Mouse (Mus musculus): ENCODE data around the gene Tmem26. TPM values are rescaled to one million over a fixed set of nuclear protein-coding genes. Genes with fewer than 3 reads are reported as not detected.

Tmem26 gene
- polyA plus RNA-seq (2016; fragmentation: Nextera tagmentation; extraction: Ambion mirVana): 5.1 and 5.9 TPM in 2 replicates

DNA sequence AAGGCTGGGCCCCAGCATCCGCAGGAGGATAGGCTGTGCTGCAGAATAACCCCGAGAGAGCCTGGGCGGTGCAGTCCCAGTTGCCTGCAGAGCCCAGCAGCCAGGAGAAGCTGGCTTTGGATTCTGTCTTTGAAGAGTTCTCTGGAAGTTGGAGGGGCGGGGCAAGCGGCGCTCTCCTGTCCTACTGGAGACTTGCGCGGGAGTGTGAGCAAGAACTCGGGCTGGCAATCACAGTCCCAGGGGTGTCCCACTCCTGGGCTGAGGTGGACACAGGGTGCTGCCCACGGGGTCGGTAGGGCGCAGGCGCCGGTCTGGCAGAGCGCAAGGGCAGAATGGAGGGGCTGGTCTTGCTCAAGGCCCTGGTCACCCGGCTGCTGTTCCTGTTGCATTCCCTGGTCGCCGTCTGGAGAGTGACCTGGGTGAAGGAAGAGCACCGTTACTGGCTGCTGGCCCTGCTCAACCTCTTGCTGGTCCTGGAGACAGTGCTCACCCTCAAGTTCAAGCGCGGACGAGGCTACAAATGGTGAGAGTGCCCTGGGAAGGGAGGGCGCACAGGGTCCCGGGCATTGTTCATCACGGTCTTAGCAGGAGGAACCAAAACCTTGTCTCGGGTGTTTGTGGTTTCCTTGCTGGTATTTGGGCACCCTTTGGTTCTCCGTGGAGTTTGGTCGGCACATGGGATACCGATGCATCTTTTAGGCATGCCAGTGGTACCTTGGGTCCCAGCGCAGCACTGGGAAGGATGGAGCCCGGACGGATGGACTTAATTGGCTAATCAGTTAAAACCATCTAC is at the start of gene Tmem26:
Gene Tmem26 (plus strand): TSS at position 79 of the 793 bp plus-strand sequence.
- Histone ChIP-seq H3K4me2 (replicated peaks) (peak within 1 kb of the TSS; percentile 88), H3K36me3 (no peaks in the 10 kb centered on the region), H3K4me3 (peak within 1 kb of the TSS; percentile 43), H3K27ac (no peak within 1 kb of the TSS), H3K9me3 (no peaks in the 10 kb centered on the region), H3K9ac (peak within 1 kb of the TSS; percentile 13), H3K27me3 (replicated peaks) (no peaks in the 10 kb centered on the region; the same call in 1 of the 2 replicates), H3K4me1 (peaks cover 12% of the 10 kb centered on the region)
- peak; percentile 58; the same call in 1 of the 2 replicates for ATAC-seq (ENCODE audit: low FRiP score, low read depth)
- WGBS: under 1% methylated on average over 32 of the region's 32 CpGs

DNA sequence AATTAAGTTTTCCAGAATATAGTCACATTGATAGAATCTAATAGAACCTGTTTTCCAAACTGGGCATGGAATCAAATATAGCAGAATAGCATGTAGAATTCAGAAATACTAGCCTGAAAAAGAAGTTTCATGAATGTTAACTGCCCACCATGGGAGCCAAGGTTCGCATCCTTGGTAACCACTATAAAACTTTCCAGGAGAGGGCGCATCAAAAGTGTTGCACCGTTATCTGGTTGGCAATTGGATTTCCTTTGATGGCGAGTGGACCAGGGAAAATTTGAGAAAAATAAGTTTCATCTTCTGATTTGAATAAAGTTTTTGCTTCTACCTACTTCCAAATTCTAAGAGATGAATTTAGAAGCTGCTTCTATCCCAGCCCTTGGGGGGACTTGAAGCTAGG is 44.8 kb upstream of the Tmem26 start:
- ATAC-seq (ENCODE audit: low FRiP score, low read depth): no peak

DNA sequence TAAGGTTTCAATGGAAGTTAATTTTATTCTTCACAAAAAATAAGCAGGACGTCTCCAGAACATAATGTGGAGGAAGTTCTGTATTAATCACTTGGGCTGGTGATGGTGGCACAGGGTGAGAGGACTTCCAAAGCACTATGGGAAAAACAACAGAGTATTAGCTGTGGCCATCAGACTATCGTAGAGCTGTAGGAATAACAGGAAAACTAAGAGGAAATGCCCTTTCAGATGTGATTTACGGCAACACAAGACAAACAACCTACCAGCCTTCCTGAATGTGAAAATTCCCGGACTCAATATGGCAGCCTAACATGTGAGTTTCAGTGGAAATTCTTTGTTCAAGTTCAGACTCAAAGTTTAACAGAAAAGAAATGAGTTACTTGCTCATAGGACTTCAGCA is 42.2 kb upstream of the Tmem26 start:
- 81% methylated on average over 4 of the region's 4 CpGs for WGBS

More for the DNA sequence above, 44.8 kb upstream of the Tmem26 start:
- Histone ChIP-seq H3K9me3 (no peaks in the 10 kb centered on the region), H3K4me2 (replicated peaks) (no peak overlapping the region), H3K36me3 (no peaks in the 10 kb centered on the region), H3K27ac (no peak overlapping the region), H3K4me1 (no peaks in the 10 kb centered on the region), H3K27me3 (replicated peaks) (no peaks in the 10 kb centered on the region), H3K9ac (no peak overlapping the region), H3K4me3 (no peak overlapping the region)
- WGBS: 65% methylated on average over 4 of the region's 4 CpGs

DNA sequence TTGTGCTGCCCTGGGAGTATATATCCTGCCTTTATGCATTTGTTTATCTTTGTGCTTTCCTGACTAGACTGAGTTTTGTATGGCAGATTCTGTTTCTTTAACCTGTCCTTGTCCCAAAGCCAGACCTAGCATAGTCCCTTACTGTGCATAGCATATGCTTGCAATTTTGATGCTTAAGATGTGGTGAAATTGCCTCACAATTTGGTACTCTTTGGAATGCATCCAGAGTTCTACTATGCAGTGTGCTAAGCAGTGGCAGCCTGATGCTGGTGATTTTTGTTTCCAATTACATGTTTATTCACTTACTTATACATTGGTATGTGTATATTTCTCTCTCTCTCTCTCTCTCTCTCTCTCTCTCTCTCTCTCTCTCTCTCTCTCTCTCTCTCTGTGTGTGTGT is 37.9 kb upstream of the Tmem26 start:
- Histone ChIP-seq H3K36me3 (no peaks in the 10 kb centered on the region), H3K4me2 (replicated peaks) (no peak overlapping the region), H3K27me3 (replicated peaks) (no peaks in the 10 kb centered on the region), H3K27ac (no peak overlapping the region), H3K9me3 (no peaks in the 10 kb centered on the region), H3K9ac (no peak overlapping the region), H3K4me3 (no peak overlapping the region), H3K4me1 (no peaks in the 10 kb centered on the region)
- ATAC-seq (ENCODE audit: low FRiP score, low read depth): no peak

More for the DNA sequence above, 42.2 kb upstream of the Tmem26 start:
- Histone ChIP-seq H3K36me3 (no peaks in the 10 kb centered on the region), H3K4me2 (replicated peaks) (no peak overlapping the region), H3K27me3 (replicated peaks) (no peaks in the 10 kb centered on the region), H3K9ac (no peak overlapping the region), H3K4me3 (no peak overlapping the region), H3K4me1 (no peaks in the 10 kb centered on the region), H3K9me3 (no peaks in the 10 kb centered on the region), H3K27ac (no peak overlapping the region)
- ATAC-seq (ENCODE audit: low FRiP score, low read depth): no peak

DNA sequence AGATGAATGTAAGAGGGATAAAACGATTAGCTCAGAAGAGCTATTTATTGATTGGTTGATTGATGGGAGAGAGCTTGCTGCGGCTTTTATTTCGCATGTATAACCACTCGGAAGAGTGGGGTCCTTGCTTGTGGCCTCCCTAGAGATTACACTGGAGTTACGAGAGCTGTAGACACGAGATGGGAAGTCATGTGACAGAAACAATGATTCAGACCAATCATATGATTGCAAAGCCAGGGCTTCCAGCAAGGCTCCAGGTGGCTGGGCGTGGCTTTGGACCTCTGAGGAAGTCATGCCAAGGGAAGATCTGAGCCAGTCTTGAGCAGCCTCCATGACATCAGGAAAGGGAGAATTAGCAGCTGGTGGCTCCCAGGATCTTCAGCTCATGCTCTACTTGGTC is 32.3 kb upstream of the Tmem26 start:
- no peaks in the 10 kb centered on the region for H3K36me3 ChIP-seq
- H3K9me3 ChIP-seq: no peaks in the 10 kb centered on the region
- 71% methylated on average over 7 of the region's 7 CpGs for WGBS
- no peak overlapping the region for H3K4me2 ChIP-seq (replicated peaks)
- no peak for ATAC-seq (ENCODE audit: low FRiP score, low read depth)
- no peak overlapping the region for H3K27ac ChIP-seq
- no peak overlapping the region for H3K4me3 ChIP-seq
- no peaks in the 10 kb centered on the region for H3K27me3 ChIP-seq (replicated peaks)
- H3K4me1 ChIP-seq: no peaks in the 10 kb centered on the region
- H3K9ac ChIP-seq: no peak overlapping the region

DNA sequence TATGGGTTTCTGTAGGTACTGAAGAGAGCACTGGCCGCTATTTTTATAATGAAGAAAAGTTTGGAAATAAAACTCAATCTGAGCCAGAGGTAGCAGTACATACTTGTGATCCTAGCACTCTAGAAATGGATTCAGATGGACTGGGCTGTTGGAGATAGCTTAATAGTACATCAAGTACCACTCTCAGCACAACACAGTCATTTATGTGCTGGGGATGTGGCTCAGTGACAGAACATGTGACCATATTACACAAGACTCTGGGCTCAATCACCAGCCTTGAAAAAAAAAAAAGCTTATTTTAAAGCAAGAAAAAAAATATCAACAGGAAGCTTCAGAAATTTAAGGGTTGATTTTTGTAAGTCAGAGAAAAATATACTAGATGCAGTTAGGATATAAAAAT is 31.0 kb upstream of the Tmem26 start:
- no peaks in the 10 kb centered on the region for H3K36me3 ChIP-seq
- no peak overlapping the region for H3K4me3 ChIP-seq
- no peaks in the 10 kb centered on the region for H3K4me1 ChIP-seq
- no peak overlapping the region for H3K9ac ChIP-seq
- WGBS: 97% methylated on average over 1 of the region's 1 CpGs
- H3K4me2 ChIP-seq (replicated peaks): no peak overlapping the region
- H3K27ac ChIP-seq: no peak overlapping the region
- no peak for ATAC-seq (ENCODE audit: low FRiP score, low read depth)
- H3K9me3 ChIP-seq: no peaks in the 10 kb centered on the region
- H3K27me3 ChIP-seq (replicated peaks): no peaks in the 10 kb centered on the region

DNA sequence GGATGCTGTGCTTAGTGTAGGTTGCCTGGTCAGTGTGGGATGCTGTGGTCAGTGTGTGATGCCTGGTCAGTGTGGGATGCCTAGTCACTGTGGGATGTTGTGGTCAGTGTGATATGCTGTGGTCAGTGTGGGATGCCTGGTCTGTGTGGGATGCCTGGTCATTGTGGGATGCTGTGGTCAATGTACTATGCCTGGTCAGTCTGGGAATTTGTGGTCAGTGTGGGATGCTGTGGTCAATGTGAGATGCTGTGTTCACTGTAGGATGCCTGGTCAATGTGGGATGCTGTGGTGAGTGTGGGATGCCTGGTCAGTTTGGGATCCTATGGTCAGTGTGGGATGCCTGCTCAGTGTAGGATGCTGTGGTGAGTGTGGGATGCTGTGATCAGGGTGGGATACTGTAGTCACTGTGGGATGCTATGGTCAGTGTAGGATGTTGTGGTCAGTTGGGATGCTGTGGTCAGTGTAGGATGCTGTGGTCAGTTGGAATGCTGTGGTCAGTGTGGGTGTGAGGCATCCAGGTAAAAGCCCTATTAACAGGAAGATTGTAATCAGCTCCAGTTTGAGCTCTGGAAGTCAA is 27.6 kb upstream of the Tmem26 start:
- no peak overlapping the region for H3K4me2 ChIP-seq (replicated peaks)

DNA sequence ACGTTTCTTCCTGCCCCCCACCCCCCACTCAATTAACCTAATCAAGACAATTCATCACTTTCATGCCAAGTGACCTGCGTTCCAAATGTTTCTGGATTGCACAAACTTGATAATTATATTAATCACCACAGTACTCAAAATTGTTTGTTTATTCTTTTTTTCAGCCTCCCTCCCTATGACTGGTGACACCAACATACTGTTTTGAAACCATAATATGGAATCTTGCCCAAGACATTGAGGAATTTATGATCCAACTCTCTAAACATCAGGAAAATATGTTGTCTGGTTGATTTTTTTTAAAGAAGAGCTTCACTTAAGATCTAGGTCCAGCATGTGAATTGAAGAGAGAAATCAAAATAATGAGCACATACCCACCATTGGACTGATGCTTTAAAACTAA is 19.2 kb upstream of the Tmem26 start:
- H3K27ac ChIP-seq: no peak overlapping the region
- no peak for ATAC-seq (ENCODE audit: low FRiP score, low read depth)
- H3K9me3 ChIP-seq: no peaks in the 10 kb centered on the region
- no peak overlapping the region for H3K4me3 ChIP-seq
- no peaks in the 10 kb centered on the region for H3K27me3 ChIP-seq (replicated peaks)
- WGBS: 81% methylated on average over 2 of the region's 2 CpGs
- H3K9ac ChIP-seq: no peak overlapping the region
- no peaks in the 10 kb centered on the region for H3K36me3 ChIP-seq
- H3K4me1 ChIP-seq: no peaks in the 10 kb centered on the region
- H3K4me2 ChIP-seq (replicated peaks): no peak overlapping the region

More for the DNA sequence above, 27.6 kb upstream of the Tmem26 start:
- H3K36me3 ChIP-seq: no peaks in the 10 kb centered on the region
- H3K4me1 ChIP-seq: no peaks in the 10 kb centered on the region
- no peak overlapping the region for H3K4me3 ChIP-seq
- no peaks in the 10 kb centered on the region for H3K27me3 ChIP-seq (replicated peaks)
- H3K9me3 ChIP-seq: no peaks in the 10 kb centered on the region
- ATAC-seq (ENCODE audit: low FRiP score, low read depth): no peak; the same call in 1 of the 2 replicates
- H3K27ac ChIP-seq: no peak overlapping the region
- H3K9ac ChIP-seq: no peak overlapping the region

DNA sequence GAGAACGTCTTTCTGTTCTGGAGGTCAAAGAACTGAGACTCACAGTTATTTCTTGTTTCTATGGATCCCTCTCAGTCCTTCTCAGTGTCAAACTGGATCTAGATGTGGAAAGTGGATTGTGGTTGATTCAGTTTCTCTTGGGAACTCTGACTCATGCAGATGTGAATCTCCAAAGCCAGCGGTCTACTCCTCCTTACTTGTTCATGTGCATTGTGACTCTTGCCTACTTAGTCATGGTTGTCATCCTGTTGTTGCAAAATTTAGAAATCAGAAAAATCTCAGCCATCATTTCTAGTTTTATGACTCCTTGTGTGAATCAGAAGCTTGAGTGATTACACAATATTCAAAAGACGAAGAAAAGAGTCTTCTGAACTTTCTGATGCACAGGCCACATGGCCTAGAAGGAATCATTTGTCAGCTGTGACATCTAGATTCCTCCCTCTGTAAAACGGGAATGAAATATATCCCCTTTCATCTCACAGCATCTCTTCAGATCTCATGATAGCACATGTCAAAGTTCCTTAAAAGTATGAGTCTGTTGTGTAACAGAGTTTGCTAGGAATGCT is 17.9 kb upstream of the Tmem26 start:
- H3K4me3 ChIP-seq: no peak overlapping the region
- H3K9ac ChIP-seq: no peak overlapping the region
- 91% methylated on average over 4 of the region's 4 CpGs for WGBS
- no peaks in the 10 kb centered on the region for H3K27me3 ChIP-seq (replicated peaks)
- no peak for ATAC-seq (ENCODE audit: low FRiP score, low read depth)
- H3K27ac ChIP-seq: no peak overlapping the region
- no peak overlapping the region for H3K4me2 ChIP-seq (replicated peaks)
- H3K36me3 ChIP-seq: no peaks in the 10 kb centered on the region
- no peaks in the 10 kb centered on the region for H3K4me1 ChIP-seq
- H3K9me3 ChIP-seq: no peaks in the 10 kb centered on the region

DNA sequence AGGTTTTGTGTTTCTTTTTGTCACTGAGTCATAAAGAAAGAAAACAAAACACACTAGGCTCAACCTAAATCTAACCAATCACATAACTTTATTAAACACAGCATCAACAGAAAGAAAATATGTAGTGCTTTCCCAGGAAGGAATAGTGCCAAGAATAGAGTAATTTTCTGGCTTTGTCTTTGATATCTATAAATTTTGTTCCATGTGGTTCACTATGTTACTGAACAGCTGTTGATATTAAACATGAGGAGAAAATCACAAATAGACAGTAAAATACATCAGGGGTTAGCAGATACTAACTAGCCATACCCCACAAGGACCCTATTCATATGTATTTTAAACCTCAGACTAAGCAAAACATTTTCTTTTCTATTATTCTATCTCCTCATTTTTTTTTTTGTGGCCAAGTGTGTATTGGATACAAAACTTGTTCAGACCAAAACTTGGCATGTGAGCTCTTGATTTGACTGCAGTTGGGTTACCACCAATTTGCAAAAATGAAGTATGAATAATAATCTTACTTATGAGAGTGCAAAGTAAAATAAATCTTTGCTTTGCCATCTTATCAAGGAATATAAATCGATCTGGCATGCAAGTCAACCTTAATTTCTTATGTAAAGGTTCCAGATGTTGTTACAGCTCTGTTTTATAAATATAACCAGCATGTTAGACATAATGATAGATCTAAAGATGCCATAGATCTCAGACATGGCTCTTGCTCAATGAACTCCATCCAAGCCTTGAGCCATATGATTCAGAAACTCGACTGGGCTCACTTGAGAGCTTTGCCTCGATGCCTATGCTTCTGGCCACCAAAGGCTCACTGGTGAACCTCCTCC is 16.2 kb upstream of the Tmem26 start:
- no peak overlapping the region for H3K9ac ChIP-seq
- ATAC-seq (ENCODE audit: low FRiP score, low read depth): no peak
- H3K4me1 ChIP-seq: no peaks in the 10 kb centered on the region
- no peaks in the 10 kb centered on the region for H3K9me3 ChIP-seq
- 90% methylated on average over 3 of the region's 3 CpGs for WGBS
- no peak overlapping the region for H3K27ac ChIP-seq
- H3K27me3 ChIP-seq (replicated peaks): no peaks in the 10 kb centered on the region
- no peaks in the 10 kb centered on the region for H3K36me3 ChIP-seq
- H3K4me3 ChIP-seq: no peak overlapping the region
- no peak overlapping the region for H3K4me2 ChIP-seq (replicated peaks)

DNA sequence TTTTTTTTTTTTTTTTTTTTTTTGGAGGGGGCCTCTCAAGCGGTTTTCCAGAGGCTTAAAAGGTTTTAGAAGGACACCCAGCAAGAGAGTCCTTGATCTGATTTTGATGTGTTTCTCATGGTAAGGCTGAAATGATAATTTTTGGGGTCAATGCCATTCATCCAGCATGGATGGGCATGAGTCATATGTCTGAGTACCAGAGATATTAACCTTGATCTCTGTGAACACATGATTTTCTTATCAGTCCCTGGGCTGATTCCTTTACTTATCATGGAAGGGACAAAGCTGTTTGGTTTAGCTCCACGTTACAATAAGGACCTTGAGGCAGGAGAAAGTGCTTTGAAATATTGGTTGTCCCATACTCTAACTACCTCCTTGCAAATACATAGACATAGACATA is 10.5 kb upstream of the Tmem26 start:
- no peaks in the 10 kb centered on the region for H3K27me3 ChIP-seq (replicated peaks)
- H3K4me2 ChIP-seq (replicated peaks): no peak overlapping the region
- 73% methylated on average over 2 of the region's 2 CpGs for WGBS
- no peaks in the 10 kb centered on the region for H3K4me1 ChIP-seq
- no peak overlapping the region for H3K27ac ChIP-seq
- no peak overlapping the region for H3K4me3 ChIP-seq
- no peaks in the 10 kb centered on the region for H3K36me3 ChIP-seq
- H3K9ac ChIP-seq: no peak overlapping the region
- no peaks in the 10 kb centered on the region for H3K9me3 ChIP-seq
- ATAC-seq (ENCODE audit: low FRiP score, low read depth): no peak

DNA sequence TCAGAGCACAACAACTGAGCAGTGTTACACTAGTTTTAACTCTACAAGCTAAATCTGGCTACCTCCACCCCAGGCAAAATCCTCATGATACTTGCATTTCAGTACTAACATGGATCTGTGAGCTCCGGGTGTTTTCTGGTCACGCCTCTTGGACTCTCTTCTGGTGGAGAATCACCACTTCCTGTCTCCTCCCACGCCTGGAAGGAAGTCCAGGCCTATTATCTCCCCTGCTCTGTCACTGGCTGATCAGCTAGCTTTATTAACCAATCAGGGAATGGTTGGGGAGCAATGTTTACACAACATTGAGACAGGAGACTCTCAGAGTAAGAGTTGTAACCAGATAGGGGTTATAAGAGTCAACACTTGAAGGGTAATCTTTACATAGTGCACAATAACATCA is 9.1 kb upstream of the Tmem26 start:
- 75% methylated on average over 3 of the region's 3 CpGs for WGBS
- no peaks in the 10 kb centered on the region for H3K36me3 ChIP-seq
- no peak for ATAC-seq (ENCODE audit: low FRiP score, low read depth)

More for the DNA sequence above, 9.1 kb upstream of the Tmem26 start:
- Histone ChIP-seq H3K4me1 (no peaks in the 10 kb centered on the region), H3K4me3 (no peak overlapping the region), H3K27ac (no peak overlapping the region), H3K4me2 (replicated peaks) (no peak overlapping the region), H3K9ac (no peak overlapping the region), H3K27me3 (replicated peaks) (no peaks in the 10 kb centered on the region), H3K9me3 (no peaks in the 10 kb centered on the region)

Data from neural tube, embryonic 12.5 days (tissue).